Mouse (Mus musculus) lung, postnatal 0 days (tissue): ENCODE measurements at regions not wholly inside any gene's neighbourhood (a gene's known extent, or its start where the extent isn't known, plus 50 kb on each side); places are given as distances from the start of the nearest gene placed in this dataset.

ENCODE experiments used
- CTCF ChIP-seq: IDR thresholded peaks from 2 replicates; pipeline ENCODE4 v1.5.1; 2016; ENCODE audit warnings: antibody characterized with exemption, mild to moderate bottlenecking
- EP300 ChIP-seq: IDR thresholded peaks from 2 replicates; pipeline ENCODE4 v1.6.1; 2016; ENCODE audit warnings: antibody characterized with exemption, mild to moderate bottlenecking, control low read depth

DNA sequence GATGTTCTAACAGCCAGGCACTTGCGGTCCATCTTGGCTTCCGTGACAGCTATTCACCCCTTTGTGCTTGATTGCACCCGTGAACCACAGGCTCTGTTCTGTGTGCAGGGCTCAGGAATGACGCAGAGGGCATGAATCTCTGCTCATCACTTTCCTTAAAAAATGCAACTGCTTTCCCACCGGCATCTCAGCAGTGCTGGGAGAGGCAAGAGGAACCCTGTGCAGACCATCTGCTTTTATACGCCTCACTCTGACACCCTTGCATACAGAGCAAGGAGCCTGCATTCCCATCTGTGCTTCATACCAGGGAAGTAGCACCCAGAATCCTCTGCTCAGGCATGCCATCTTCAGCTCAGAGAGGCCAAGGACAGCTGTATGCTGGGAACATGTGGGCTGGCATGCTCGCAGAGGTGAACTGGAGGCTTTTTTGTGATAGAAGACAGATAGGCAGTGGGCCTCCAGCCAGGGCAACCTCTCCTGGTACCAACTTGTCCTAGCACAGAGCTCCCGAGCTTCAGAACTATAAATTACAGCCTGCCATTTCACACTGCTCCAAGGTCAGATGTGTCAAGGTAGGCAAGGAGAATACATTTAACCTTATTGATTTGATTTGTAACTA lies 121.6 kb downstream of the Polr2m start:
- TF ChIP-seq CTCF (no peak), EP300 (no peak)
